Mouse (Mus musculus) CH12.LX (cell line): ENCODE data around the gene Usp1. TPM values are rescaled to one million over a fixed set of nuclear protein-coding genes. Genes with fewer than 3 reads are reported as not detected.
"Not testable (repeated sequence)": the region's sequence is repeated elsewhere in the genome, so short reads cannot be mapped to it uniquely, and the experiment has no call there.

Source experiments
- DNase-seq: peaks from one replicate; pipeline ENCODE4 v3.0.0-alpha.2; 2013; ENCODE audit errors: extremely low read depth
- H3K27ac ChIP-seq: 2 replicates; pipeline ENCODE4 v1.5.1; 2012; ENCODE audit warnings: low read depth, mild to moderate bottlenecking, control low read depth, moderate library complexity; ENCODE audit not compliant: insufficient read depth
- H3K27me3 ChIP-seq: replicated peaks from 2 replicates; pipeline ENCODE3; 2012; ENCODE audit warnings: inconsistent platforms
- H3K36me3 ChIP-seq, 2 experiments: replicated peaks in 1 of 2; 2 replicates each; pipeline versions ENCODE3 to v1.6.1; 2012; ENCODE audit warnings: inconsistent platforms in 1 of 2, low read length in 1 of 2, mild to moderate bottlenecking in 1 of 2, mixed read lengths in 1 of 2, moderate library complexity in 1 of 2; ENCODE audit not compliant: control insufficient read depth in 1 of 2, insufficient read depth in 1 of 2
- H3K4me1 ChIP-seq, 2 experiments: 2 replicates each; pipeline ENCODE4 v1.6.1; 2012; ENCODE audit warnings: inconsistent platforms in 1 of 2, moderate library complexity in 1 of 2; ENCODE audit not compliant: insufficient read depth in 2 of 2, control insufficient read depth in 1 of 2
- H3K4me2 ChIP-seq: 2 replicates; pipeline ENCODE4 v1.6.1; 2012; ENCODE audit warnings: low read depth, mild to moderate bottlenecking, control low read depth; ENCODE audit not compliant: poor library complexity, insufficient read depth, severe bottlenecking
- H3K4me3 ChIP-seq, 3 experiments: fragments of 150-350 bp in 1 of 3; sonication (generic) in 1 of 3; replicated peaks in 1 of 3; 2 replicates each; pipeline versions ENCODE3 to v1.5.1; 2011 to 2012; ENCODE audit warnings: low read depth in 2 of 3, low read length in 2 of 3, mild to moderate bottlenecking in 2 of 3, moderate library complexity in 2 of 3, control low read depth in 1 of 3, improper control_type of control experiment in 1 of 3, inconsistent platforms in 1 of 3, mixed read lengths in 1 of 3; ENCODE audit not compliant: poor library complexity in 1 of 3
- H3K79me2 ChIP-seq: replicated peaks from 2 replicates; pipeline ENCODE4 v1.6.1; 2012; ENCODE audit warnings: mild to moderate bottlenecking, moderate library complexity; ENCODE audit not compliant: control insufficient read depth, poor library complexity, insufficient read depth, severe bottlenecking; ENCODE audit errors: extremely low read depth
- H3K9ac ChIP-seq: 2 replicates; pipeline ENCODE4 v1.6.1; 2012; ENCODE audit warnings: low read depth, mild to moderate bottlenecking, control low read depth, moderate library complexity; ENCODE audit not compliant: insufficient read depth
- H3K9me3 ChIP-seq: replicated peaks from 2 replicates; pipeline ENCODE3; 2012; ENCODE audit warnings: low read length, inconsistent platforms, mixed read lengths
- CHD2 ChIP-seq: IDR thresholded peaks from 2 replicates; pipeline ENCODE4 v1.6.1; 2011; ENCODE audit warnings: low read length, improper control_type of control experiment
- E2F4 ChIP-seq: IDR thresholded peaks from 2 replicates; pipeline ENCODE4 v1.6.1; 2011; ENCODE audit warnings: low read depth, low read length, improper control_type of control experiment; ENCODE audit not compliant: insufficient replicate concordance
- EP300 ChIP-seq: IDR thresholded peaks from 2 replicates; pipeline ENCODE4 v1.6.1; 2011; ENCODE audit warnings: low read length, improper control_type of control experiment
- ETS1 ChIP-seq: conservative IDR thresholded peaks from 2 replicates; pipeline ENCODE4 v1.6.1; 2012; ENCODE audit warnings: low read depth, mild to moderate bottlenecking, inconsistent platforms, low read length, improper control_type of control experiment, moderate library complexity
- MAFK ChIP-seq: IDR thresholded peaks from 2 replicates; pipeline ENCODE4 v1.6.1; 2011; ENCODE audit warnings: low read length, improper control_type of control experiment; ENCODE audit not compliant: insufficient replicate concordance
- MAX ChIP-seq: IDR thresholded peaks from 2 replicates; pipeline ENCODE4 v1.6.1; 2011; ENCODE audit warnings: low read length, improper control_type of control experiment
- NRF1 ChIP-seq: IDR thresholded peaks from 2 replicates; pipeline ENCODE4 v1.6.1; 2014; ENCODE audit warnings: low read depth, mild to moderate bottlenecking, inconsistent platforms, low read length, improper control_type of control experiment, moderate library complexity
- POLR2A ChIP-seq: IDR thresholded peaks from 2 replicates; pipeline ENCODE4 v1.6.1; 2011; ENCODE audit warnings: low read depth, mild to moderate bottlenecking, improper control_type of control experiment, low read length
- RAD21 ChIP-seq: IDR thresholded peaks from 2 replicates; pipeline ENCODE4 v1.6.1; 2011; ENCODE audit warnings: low read depth, mild to moderate bottlenecking, low read length, improper control_type of control experiment, moderate library complexity
- SIN3A ChIP-seq: IDR thresholded peaks from 2 replicates; pipeline ENCODE4 v1.6.1; 2012; ENCODE audit warnings: low read length, improper control_type of control experiment, inconsistent platforms
- SMC3 ChIP-seq: IDR thresholded peaks from 2 replicates; pipeline ENCODE4 v1.6.1; 2011; ENCODE audit warnings: low read depth, low read length, improper control_type of control experiment
- TCF12 ChIP-seq: IDR thresholded peaks from 2 replicates; pipeline ENCODE4 v1.6.1; 2014; ENCODE audit warnings: low read depth, mild to moderate bottlenecking, inconsistent platforms, low read length, improper control_type of control experiment
- UBTF ChIP-seq: IDR thresholded peaks from 2 replicates; pipeline ENCODE4 v1.6.1; 2012; ENCODE audit warnings: low read depth, mild to moderate bottlenecking, inconsistent platforms, low read length, improper control_type of control experiment, moderate library complexity
- USF1 ChIP-seq: IDR thresholded peaks from 2 replicates; pipeline ENCODE4 v1.6.1; 2014; ENCODE audit warnings: low read depth, mild to moderate bottlenecking, inconsistent platforms, low read length, improper control_type of control experiment
- USF2 ChIP-seq: conservative IDR thresholded peaks from 2 replicates; pipeline ENCODE4 v1.6.1; 2011; ENCODE audit warnings: low read depth, low read length, improper control_type of control experiment
- ZKSCAN1 ChIP-seq: IDR thresholded peaks from 2 replicates; pipeline ENCODE4 v1.6.1; 2012; ENCODE audit warnings: low read depth, inconsistent platforms, low read length, improper control_type of control experiment, borderline replicate concordance
- ZMIZ1 ChIP-seq: IDR thresholded peaks from 2 replicates; pipeline ENCODE4 v1.6.1; 2012; ENCODE audit warnings: low read depth, mild to moderate bottlenecking, inconsistent platforms, low read length, improper control_type of control experiment
- dilution Hi-C: fragments of 300-500 bp; cut with MboI; formaldehyde crosslinking; loops from 2 replicates; pipeline ENCODE4 v1.14.3; 2020; ENCODE audit warnings: low sequenced_read_pairs; ENCODE audit not compliant: extremely low pct_unique_long_range_greater_than_20kb, extremely low pct_ligation_motif_present
- in situ Hi-C: fragments of 300-500 bp; cut with MboI; formaldehyde crosslinking; loops from 3 replicates; pipeline ENCODE4 v1.14.3; 2019; ENCODE audit warnings: low sequenced_read_pairs, low pct_ligation_motif_present, low pct_unique_long_range_greater_than_20kb, mixed read lengths
- polyA plus RNA-seq: library from polyadenylated mRNA; unstranded; fragments of >175 nt; gene quantifications from 2 replicates; pipeline ENCODE4 v1.2.1, GENCODE M21; 2012; ENCODE audit warnings: low read depth; ENCODE audit not compliant: insufficient read length
- total RNA-seq, 2 experiments: library from RNA; depleted of rRNA; stranded (reverse); fragments of 300-350 nt in 1 of 2; fragments of >200 nt in 1 of 2; gene quantifications; 2 replicates each; pipeline ENCODE4 v1.2.3; 2012 to 2014

The Usp1 gene
- total and polyA plus RNA-seq, 3 experiments = 40.9 to 142 (median 115) TPM

DNA sequence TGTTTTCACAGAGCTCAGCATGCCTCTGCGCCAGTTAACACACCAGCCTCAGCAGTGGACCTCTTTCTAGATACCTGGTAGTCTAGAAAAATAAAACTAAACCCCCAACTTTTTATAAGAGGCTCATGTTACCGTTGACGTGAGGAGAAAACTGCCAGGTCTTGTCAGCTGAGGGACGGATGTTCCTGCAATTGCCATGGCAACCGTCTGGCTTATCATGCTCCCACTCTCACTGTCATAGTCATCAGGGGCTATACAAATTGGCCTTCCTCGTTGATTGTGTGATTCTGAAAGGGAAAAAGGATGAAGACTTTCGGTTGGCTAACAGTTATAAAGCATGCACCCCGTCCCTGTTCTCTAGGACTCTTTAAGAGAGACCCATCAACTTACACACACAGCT lies 52.1 kb downstream of the Usp1 start:
- in situ Hi-C loops = no loop called here
- DNase-seq = no peak
- Histone ChIP-seq H3K9ac (no peak overlapping the region), H3K9me3 (no peaks in the 10 kb centered on the region), H3K4me2 (no peak overlapping the region), H3K27ac (no peak overlapping the region), H3K4me3 (no peak overlapping the region), H3K36me3 (no peaks in the 10 kb centered on the region), H3K27me3 (no peaks in the 10 kb centered on the region)
- no peak for TF ChIP-seq USF1
- TF ChIP-seq POLR2A = no peak
- no peak for TF ChIP-seq TCF12
- TF ChIP-seq ETS1 = no peak
- TF ChIP-seq MAX = no peak
- no peak for TF ChIP-seq NRF1
- no peak for TF ChIP-seq RAD21
- TF ChIP-seq CHD2 = no peak
- no peak for TF ChIP-seq MAFK
- TF ChIP-seq EP300 = no peak
- no peak for TF ChIP-seq UBTF
- TF ChIP-seq SMC3 = no peak
- TF ChIP-seq SIN3A = no peak
- TF ChIP-seq ZMIZ1 = no peak
- TF ChIP-seq ZKSCAN1 = no peak
- TF ChIP-seq E2F4 = no peak
- TF ChIP-seq, all 38 proteins: peak for 0
- H3K4me1 ChIP-seq = no peaks in the 10 kb centered on the region
- dilution Hi-C loops = no loop called here
- H3K79me2 ChIP-seq = no peaks in the 10 kb centered on the region

DNA sequence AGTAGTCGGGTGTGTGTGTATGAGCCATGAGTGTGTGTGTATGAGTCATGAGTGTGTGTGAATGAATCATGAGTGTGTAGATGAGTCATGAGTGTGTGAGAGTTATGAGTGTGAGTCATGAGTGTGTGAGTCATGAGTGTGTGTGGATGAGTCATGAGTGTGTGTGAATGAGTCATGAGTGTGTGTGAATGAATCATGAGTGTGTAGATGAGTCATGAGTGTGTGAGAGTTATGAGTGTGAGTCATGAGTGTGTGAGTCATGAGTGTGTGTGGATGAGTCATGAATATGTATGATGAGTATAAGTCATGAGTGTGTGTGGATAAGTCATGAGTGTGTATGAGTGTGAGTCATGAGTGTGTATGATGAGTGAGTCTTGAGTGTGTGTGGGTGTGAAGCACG lies 54.7 kb downstream of the Usp1 start:
- H3K4me2 ChIP-seq, H3K27me3 ChIP-seq, in situ Hi-C loops, H3K36me3 ChIP-seq, H3K9ac ChIP-seq, H3K27ac ChIP-seq, H3K79me2 ChIP-seq, H3K4me3 ChIP-seq, dilution Hi-C loops, DNase-seq, H3K9me3 ChIP-seq, H3K4me1 ChIP-seq: not testable (repeated sequence)

DNA sequence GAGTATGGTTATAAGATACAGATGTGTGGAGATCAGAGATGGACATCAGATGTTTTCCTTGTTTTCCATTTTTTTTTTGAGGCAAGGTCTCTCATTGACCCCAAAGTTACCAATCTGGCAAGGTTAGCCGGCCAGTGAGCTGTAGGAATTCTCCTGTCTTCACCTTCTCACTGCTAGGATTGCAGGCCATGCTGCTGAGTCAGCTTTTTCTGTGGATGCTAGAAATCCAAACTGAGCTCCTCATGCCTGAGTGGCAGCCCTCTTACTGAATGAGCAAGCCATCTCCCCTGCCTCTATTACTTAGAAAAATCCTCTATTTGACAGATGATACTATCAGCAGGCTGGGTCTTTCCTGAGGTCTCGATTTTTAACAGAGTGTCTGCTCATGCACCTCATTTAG lies 55.1 kb downstream of the Usp1 start:
- DNase-seq = no peak
- Histone ChIP-seq H3K27me3 (no peaks in the 10 kb centered on the region), H3K9ac (no peak overlapping the region), H3K27ac (no peak overlapping the region), H3K9me3 (no peaks in the 10 kb centered on the region), H3K79me2 (no peaks in the 10 kb centered on the region), H3K36me3 (no peaks in the 10 kb centered on the region), H3K4me2 (no peak overlapping the region), H3K4me3 (no peak overlapping the region), H3K4me1 (no peaks in the 10 kb centered on the region)
- dilution Hi-C loops = no loop called here
- in situ Hi-C loops = no loop called here
- no peak for TF ChIP-seq USF2
- TF ChIP-seq MAFK = peak; percentile 90
- TF ChIP-seq SMC3 = no peak

DNA sequence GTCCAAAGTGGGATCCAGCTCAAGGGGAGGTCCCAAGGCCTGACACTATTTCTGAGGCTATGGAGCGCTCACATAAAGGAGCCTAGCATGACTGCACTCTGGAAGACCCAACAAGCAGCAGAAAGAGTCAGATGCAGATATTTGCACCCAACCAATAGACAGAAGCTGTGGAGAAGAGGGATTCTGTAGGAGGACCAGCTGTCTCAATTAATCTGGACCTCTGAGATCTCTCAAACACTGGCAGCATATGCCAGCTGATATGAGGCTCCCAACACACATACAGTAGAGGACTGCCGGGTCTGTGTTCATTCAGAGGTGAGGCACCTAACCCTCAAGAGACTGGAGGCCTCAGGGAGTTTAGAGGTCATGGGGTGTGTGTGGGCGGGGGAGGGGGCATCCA lies 56.4 kb downstream of the Usp1 start:
- H3K4me2 ChIP-seq, H3K4me1 ChIP-seq, H3K9me3 ChIP-seq, H3K4me3 ChIP-seq, H3K36me3 ChIP-seq, H3K79me2 ChIP-seq, in situ Hi-C loops, H3K27ac ChIP-seq, dilution Hi-C loops, H3K27me3 ChIP-seq, H3K9ac ChIP-seq, DNase-seq: not testable (repeated sequence)
